Mouse (Mus musculus) intestine, postnatal 0 days (tissue): ENCODE results near the gene Sdccag8. TPM values are rescaled to one million over a fixed set of nuclear protein-coding genes. Genes with fewer than 3 reads are reported as not detected.

Experiments
- ATAC-seq: fragments of 200-750 bp; cut with Nextera tagmentation; 2 replicates; pipeline ENCODE4 v1.8.0; 2017; ENCODE audit warnings: mild to moderate bottlenecking, moderate TSS enrichment, moderate library complexity
- H3K27ac ChIP-seq: fragments of 300-500 bp; sonication (generic); 2 replicates; pipeline ENCODE4 v1.5.1; 2014; ENCODE audit warnings: mild to moderate bottlenecking, low read depth, low read length, moderate library complexity
- H3K27me3 ChIP-seq: fragments of 300-500 bp; sonication (generic); replicated peaks from 2 replicates; pipeline ENCODE4 v1.6.1; 2014; ENCODE audit warnings: low read length, mixed read lengths; ENCODE audit not compliant: control insufficient read depth, insufficient read depth
- H3K36me3 ChIP-seq: fragments of 300-500 bp; sonication (generic); 2 replicates; pipeline ENCODE4 v1.6.1; 2014; ENCODE audit warnings: mild to moderate bottlenecking, moderate library complexity; ENCODE audit not compliant: control insufficient read depth, insufficient read depth
- H3K4me1 ChIP-seq: fragments of 300-500 bp; sonication (generic); replicated peaks from 2 replicates; pipeline ENCODE4 v1.6.1; 2014; ENCODE audit warnings: antibody characterized with exemption, low read length, mixed read lengths; ENCODE audit not compliant: control insufficient read depth, insufficient read depth
- H3K4me2 ChIP-seq: fragments of 300-500 bp; sonication (generic); replicated peaks from 2 replicates; pipeline ENCODE4 v1.6.1; 2014; ENCODE audit warnings: low read depth, mild to moderate bottlenecking, moderate library complexity
- H3K4me3 ChIP-seq: fragments of 300-500 bp; sonication (generic); 2 replicates; pipeline ENCODE4 v1.5.1; 2014; ENCODE audit warnings: low read depth, low read length
- H3K9ac ChIP-seq: fragments of 300-500 bp; sonication (generic); 2 replicates; pipeline ENCODE4 v1.6.1; 2014; ENCODE audit warnings: mild to moderate bottlenecking, low read depth, low read length
- H3K9me3 ChIP-seq: fragments of 300-500 bp; sonication (generic); 2 replicates; pipeline ENCODE4 v1.6.1; 2016; ENCODE audit warnings: mixed run types; ENCODE audit not compliant: control insufficient read depth
- CTCF ChIP-seq: sonication (generic); IDR thresholded peaks from 2 replicates; pipeline ENCODE4 v1.5.1; 2016; ENCODE audit warnings: low read depth, mild to moderate bottlenecking, control low read depth, antibody characterized with exemption, moderate library complexity
- WGBS: fragments of 180-500 bp; shearing (Covaris S2); extraction: QIAGEN DNeasy Blood & Tissue Kit; methylation state at CpG from one replicate; pipeline ENCODE4 v1.1.7; 2014; 5-methylcytosine and 5-hydroxymethylcytosine counted together
- polyA plus RNA-seq: library from polyadenylated mRNA; unstranded; fragments of >200 nt; fragmentation: Nextera tagmentation; extraction: Ambion mirVana; gene quantifications from 2 replicates; pipeline ENCODE4 v1.2.1, GENCODE M21; 2015

Gene Sdccag8
- polyA plus RNA-seq, 1 experiment from 2014 or later: 55.1 TPM

- Histone ChIP-seq H3K36me3 (no peaks in the 10 kb centered on the region), H3K27ac (no peak overlapping the region), H3K9ac (no peak overlapping the region), H3K27me3 (no peaks in the 10 kb centered on the region), H3K4me1 (no peaks in the 10 kb centered on the region), H3K4me2 (no peak overlapping the region), H3K4me3 (no peak overlapping the region), H3K9me3 (no peaks in the 10 kb centered on the region)
- no peak for ATAC-seq
- whole genome bisulfite sequencing: 71% methylated on average over 4 of the region's 4 CpGs
- no peak for TF ChIP-seq CTCF
Observed at GRCm38 (mm10) chr1:177004041-177004741, 189.7 kb downstream of the Sdccag8 start.

DNA sequence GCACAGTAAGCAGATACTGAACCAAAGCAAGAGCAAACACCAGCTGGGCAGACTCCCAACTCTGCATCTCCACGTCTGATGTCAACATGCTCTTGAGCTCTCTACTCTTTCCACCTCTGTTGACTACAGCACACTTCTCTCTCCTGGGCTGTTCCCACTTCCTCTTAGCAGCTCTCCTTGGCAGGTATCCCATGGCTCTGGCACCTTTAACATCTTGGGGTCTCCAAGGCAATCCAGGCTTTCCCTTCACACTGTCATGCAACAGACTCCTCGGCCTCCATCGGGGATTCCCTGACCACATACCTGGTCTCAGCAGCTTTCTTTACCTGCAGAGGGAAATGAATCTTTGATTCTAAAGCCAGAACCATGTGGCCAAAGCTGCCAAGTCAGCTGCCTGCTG, 192.9 kb downstream of the Sdccag8 start:
- no peaks in the 10 kb centered on the region for H3K9me3 ChIP-seq
- H3K27ac ChIP-seq: no peak overlapping the region
- H3K4me1 ChIP-seq: no peaks in the 10 kb centered on the region
- no peak overlapping the region for H3K9ac ChIP-seq
- H3K27me3 ChIP-seq: no peaks in the 10 kb centered on the region
- no peak for ATAC-seq
- WGBS: 81% methylated on average over 3 of the region's 3 CpGs
- no peaks in the 10 kb centered on the region for H3K36me3 ChIP-seq
- no peak overlapping the region for H3K4me2 ChIP-seq
- TF ChIP-seq CTCF: no peak
- no peak overlapping the region for H3K4me3 ChIP-seq

DNA sequence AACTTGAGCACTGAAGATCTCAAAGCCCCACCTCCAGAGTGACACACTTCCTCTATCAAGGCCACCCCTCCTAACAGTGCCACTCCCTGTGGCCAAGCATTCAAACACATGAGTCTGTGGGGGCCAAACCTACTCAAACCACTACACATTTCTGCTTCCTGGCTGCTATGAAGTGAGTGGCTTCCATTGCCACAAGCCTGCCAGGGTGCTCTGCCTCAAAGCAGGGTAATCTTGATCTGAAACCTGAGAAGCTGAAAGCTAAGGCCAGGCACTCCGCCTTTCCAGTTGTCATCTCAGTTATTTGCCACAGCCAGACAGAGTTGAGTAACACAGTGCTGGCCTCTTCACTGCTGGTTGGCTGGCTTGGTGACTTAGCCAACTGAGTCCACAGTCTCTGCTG, 194.3 kb downstream of the Sdccag8 start:
- no peak for TF ChIP-seq CTCF
- Histone ChIP-seq H3K4me2 (no peak overlapping the region), H3K36me3 (no peaks in the 10 kb centered on the region), H3K9me3 (no peaks in the 10 kb centered on the region), H3K4me3 (no peak overlapping the region), H3K27ac (no peak overlapping the region), H3K9ac (no peak overlapping the region), H3K4me1 (0 out of 2 replicates have a peak, but pooled peaks cover 1% of the 10 kb centered on the region), H3K27me3 (no peaks in the 10 kb centered on the region)
- 86% methylated on average over 1 of the region's 1 CpGs for WGBS
- ATAC-seq: no peak

- Histone ChIP-seq H3K27me3 (no peaks in the 10 kb centered on the region), H3K4me3 (no peak overlapping the region), H3K4me2 (no peak overlapping the region), H3K9ac (no peak overlapping the region), H3K4me1 (0 out of 2 replicates have a peak, but pooled peaks cover 8% of the 10 kb centered on the region), H3K36me3 (no peaks in the 10 kb centered on the region), H3K27ac (no peak overlapping the region), H3K9me3 (no peaks in the 10 kb centered on the region)
- ATAC-seq: no peak
- 71% methylated on average over 3 of the region's 3 CpGs for WGBS
- TF ChIP-seq CTCF: no peak
Observed at GRCm38 (mm10) chr1:177010041-177010440, 195.6 kb downstream of the Sdccag8 start.

DNA sequence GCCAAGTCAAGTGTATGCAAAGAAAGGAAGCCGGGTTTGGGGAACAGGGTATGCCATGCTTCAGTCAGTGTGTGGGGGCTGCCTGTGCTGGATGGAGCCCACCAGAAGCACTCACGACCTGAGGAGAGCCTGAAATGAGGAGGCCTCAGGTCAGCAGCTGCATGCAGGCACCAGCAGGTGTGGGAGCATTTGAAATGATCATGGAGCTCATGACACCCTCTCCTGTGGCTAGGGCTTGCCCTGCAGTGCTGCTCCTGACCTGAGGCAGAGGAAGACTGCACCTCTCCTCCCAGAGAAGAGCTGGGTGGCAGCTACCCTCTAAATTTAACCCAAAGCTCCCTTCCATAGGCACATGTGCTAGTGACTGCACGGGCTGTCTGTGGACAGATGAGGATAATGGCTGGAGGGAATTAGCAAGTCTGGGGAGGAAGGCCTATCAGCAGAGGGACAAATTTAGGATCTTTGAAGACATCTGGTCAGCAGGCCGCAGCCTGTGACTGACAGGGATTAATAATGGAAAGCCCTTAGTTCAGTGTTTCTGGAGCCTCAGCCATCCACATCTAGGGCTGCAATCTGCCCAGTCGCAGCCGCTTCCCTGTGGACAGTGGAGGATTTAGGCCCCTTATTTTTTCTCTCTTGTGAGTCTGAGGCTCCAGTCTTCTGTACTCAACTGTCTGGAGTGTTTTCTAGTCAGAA, 196.3 kb downstream of the Sdccag8 start:
- Histone ChIP-seq H3K4me3 (no peak overlapping the region), H3K27ac (no peak overlapping the region), H3K27me3 (no peaks in the 10 kb centered on the region), H3K4me2 (no peak overlapping the region), H3K9ac (no peak overlapping the region), H3K36me3 (no peaks in the 10 kb centered on the region), H3K4me1 (0 out of 2 replicates have a peak, but pooled peaks cover 8% of the 10 kb centered on the region), H3K9me3 (no peaks in the 10 kb centered on the region)
- 89% methylated on average over 6 of the region's 6 CpGs for WGBS
- no peak for ATAC-seq
- TF ChIP-seq CTCF: no peak

DNA sequence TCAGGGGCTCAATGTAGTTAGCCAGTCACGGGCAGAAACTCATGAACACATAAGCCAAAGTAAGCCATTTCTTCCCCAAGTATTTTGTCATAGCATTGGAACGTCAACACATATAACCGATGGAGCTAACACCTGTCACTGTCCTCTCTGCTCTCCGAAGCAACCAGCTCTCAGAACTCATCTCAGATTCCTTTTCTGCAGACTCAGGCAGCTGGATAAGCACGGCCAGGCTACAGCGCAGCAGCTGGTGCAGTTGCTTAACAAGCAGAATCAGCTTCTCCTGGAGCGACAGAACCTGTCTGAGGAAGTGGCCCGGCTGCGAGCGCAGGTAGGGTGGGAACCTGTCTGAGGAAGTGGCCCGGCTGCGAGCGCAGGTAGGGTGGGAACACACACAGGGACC, 197.2 kb downstream of the Sdccag8 start:
- Histone ChIP-seq H3K4me3 (no peak overlapping the region), H3K36me3 (no peaks in the 10 kb centered on the region; the same call in 1 of the 2 replicates), H3K4me1 (0 out of 2 replicates have a peak, but pooled peaks cover 8% of the 10 kb centered on the region), H3K9me3 (no peaks in the 10 kb centered on the region), H3K27ac (no peak overlapping the region), H3K9ac (no peak overlapping the region), H3K4me2 (no peak overlapping the region), H3K27me3 (no peaks in the 10 kb centered on the region)
- TF ChIP-seq CTCF: no peak
- WGBS: 87% methylated on average over 13 of the region's 13 CpGs
- ATAC-seq: no peak
